Comparison of ENCODE assay signal across 7 mouse cellular contexts in the genomic region with DNA sequence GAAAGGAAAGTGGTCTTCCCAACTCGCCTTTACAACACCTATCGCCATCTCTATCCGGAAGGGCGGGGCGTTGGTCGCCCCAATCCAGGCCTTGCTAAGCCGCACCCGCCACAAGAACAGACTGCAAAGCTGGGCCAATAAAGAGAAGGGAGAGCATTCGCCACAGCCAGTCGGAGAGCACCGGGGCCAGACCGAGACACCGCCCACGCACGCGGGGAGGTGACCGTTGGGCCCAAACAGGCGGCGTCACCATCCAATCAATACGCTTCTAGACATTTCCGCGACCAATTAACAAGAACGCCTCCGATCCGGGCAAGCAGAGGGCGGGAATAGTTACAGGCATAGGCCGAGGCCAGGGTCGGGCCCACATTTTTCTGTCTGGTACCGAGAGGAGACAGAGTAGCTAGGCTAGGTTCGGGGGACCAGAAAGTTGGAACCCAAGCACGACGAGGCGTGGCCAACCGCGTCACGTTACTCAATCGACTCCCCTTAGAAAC. TPM values are rescaled to one million over a fixed set of nuclear protein-coding genes. Genes with fewer than 3 reads are reported as not detected.
A peak's percentile ranks its signal among the peaks of the same experiment; 100 is the strongest.
DNase-seq lines count a peak whose midpoint lies in the region; ATAC-seq lines count a peak whose summit lies in the region.

No protein-coding gene starts in this region.

- peak; percentile 99 for DNase-seq in adrenal gland, adult 2 months
- DNase-seq in embryo, embryonic 11.5 days (ENCODE audit: low read depth, low spot score), result peak; percentile 95
- peak; percentile 88 to 95 for DNase-seq in gastrocnemius, postnatal 36 days
- DNase-seq in left cerebral cortex, postnatal 25 days (ENCODE audit: low spot score in 2 of 2), result peak; percentile 99 to 100
- peak; percentile 96 for DNase-seq in midbrain, embryonic 10.5 days (ENCODE audit: low spot score)
- DNase-seq in right cerebral cortex, postnatal 4 days, result peak; percentile 97

- H3K27me3 ChIP-seq in intestine, embryonic 15.5 days (replicated peaks), result no peaks in the 10 kb centered on the region
- no peaks in the 10 kb centered on the region for H3K27me3 ChIP-seq in midbrain, embryonic 10.5 days (ENCODE audit: low read depth, poor library complexity, severe bottlenecking)

- H3K4me1 ChIP-seq in intestine, embryonic 15.5 days (replicated peaks), result peaks cover 9% of the 10 kb centered on the region
- peaks cover 25% of the 10 kb centered on the region for H3K4me1 ChIP-seq in midbrain, embryonic 10.5 days

- H3K9me3 ChIP-seq in intestine, embryonic 15.5 days, result no peaks in the 10 kb centered on the region
- no peaks in the 10 kb centered on the region for H3K9me3 ChIP-seq in midbrain, embryonic 10.5 days (replicated peaks)

- under 1% methylated on average over 37 of the region's 37 CpGs for WGBS in intestine, embryonic 15.5 days
- under 1% methylated on average over 37 of the region's 37 CpGs for WGBS in midbrain, embryonic 10.5 days

- peak overlapping the region; percentile 98 for H3K27ac ChIP-seq in intestine, embryonic 15.5 days
- H3K27ac ChIP-seq in midbrain, embryonic 10.5 days (replicated peaks), result peak overlapping the region; percentile 98

- H3K36me3 ChIP-seq in intestine, embryonic 15.5 days, result no peaks in the 10 kb centered on the region; the same call in 1 of the 2 replicates
- peaks cover 20% of the 10 kb centered on the region for H3K36me3 ChIP-seq in midbrain, embryonic 10.5 days

- H3K4me3 ChIP-seq in intestine, embryonic 15.5 days (replicated peaks), result peak overlapping the region; percentile 83
- H3K4me3 ChIP-seq in midbrain, embryonic 10.5 days, result peak overlapping the region; percentile 96

- peak overlapping the region; percentile 69 for H3K4me2 ChIP-seq in intestine, embryonic 15.5 days (replicated peaks)

- H3K9ac ChIP-seq in intestine, embryonic 15.5 days, result peak overlapping the region; percentile 98

- intact Hi-C loops in gastrocnemius, postnatal 36 days (cut with DNase I), result no loop called here
- intact Hi-C loops in left cerebral cortex, postnatal 25 days (cut with DNase I), result loop anchor here (2.0 to 10.0 kb wide), 2 partner anchors 75 to 215 kb away; partner anchors contain the start of gene Slc35b1

- peak; percentile 96 for ATAC-seq in intestine, embryonic 15.5 days

RNA-seq across cellular contexts. Expression of gene Kat7, which starts 0.5 kb away (rescaled TPM):
- total RNA-seq in adrenal gland, adult 2 months (2021), result 10 to 100 TPM; 51.7 to 64.2 TPM
- polyA plus RNA-seq in adrenal gland, adult 2 months (2012; rRNA removed), result 21.5 and 23.8 TPM in 2 replicates
- total RNA-seq in gastrocnemius, postnatal 36 days (2021), result 10 to 100 TPM; 20.8 to 25.1 TPM
- polyA plus RNA-seq in intestine, embryonic 15.5 days (2015; fragmentation: Nextera tagmentation; extraction: Ambion mirVana), result 67.3 and 68.7 TPM in 2 replicates
- total RNA-seq in left cerebral cortex, postnatal 25 days (2021), result 10 to 100 TPM; 67.5 to 70.1 TPM
- 91.6 and 97.6 TPM in 2 replicates for polyA plus RNA-seq in midbrain, embryonic 10.5 days (2016; fragmentation: Nextera tagmentation; extraction: Ambion mirVana)

RNA-seq across cellular contexts. Expression of gene Fam117a, which starts 27.3 kb away (rescaled TPM):
- total RNA-seq in adrenal gland, adult 2 months (2021), result 10 to 100 TPM; 16.6 to 20.9 TPM
- 27.0 and 37.1 TPM in 2 replicates for polyA plus RNA-seq in adrenal gland, adult 2 months (2012; rRNA removed)
- 1 to 10 TPM; 2.0 to 2.2 TPM for total RNA-seq in gastrocnemius, postnatal 36 days (2021)
- 9.6 and 10.7 TPM in 2 replicates for polyA plus RNA-seq in intestine, embryonic 15.5 days (2015; fragmentation: Nextera tagmentation; extraction: Ambion mirVana)
- total RNA-seq in left cerebral cortex, postnatal 25 days (2021), result 1 to 10 TPM; 2.5 to 3.8 TPM
- polyA plus RNA-seq in midbrain, embryonic 10.5 days (2016; fragmentation: Nextera tagmentation; extraction: Ambion mirVana), result 6.7 and 7.7 TPM in 2 replicates

RNA-seq across cellular contexts. Expression of gene Tac4, which starts 48.2 kb away (rescaled TPM):
- not detected for total RNA-seq in adrenal gland, adult 2 months (2021)
- polyA plus RNA-seq in adrenal gland, adult 2 months (2012; rRNA removed), result not detected in 2 replicates
- total RNA-seq in gastrocnemius, postnatal 36 days (2021), result not detected
- not detected in 2 replicates for polyA plus RNA-seq in intestine, embryonic 15.5 days (2015; fragmentation: Nextera tagmentation; extraction: Ambion mirVana)
- not detected for total RNA-seq in left cerebral cortex, postnatal 25 days (2021)
- not detected in 2 replicates for polyA plus RNA-seq in midbrain, embryonic 10.5 days (2016; fragmentation: Nextera tagmentation; extraction: Ambion mirVana)

Comparison
In these comparisons a context has a peak if more than half of its experiments do, and no peak if none do; other contexts are left out.
1. Peak in every context shown above with its lines: DNase-seq, ATAC-seq, H3K4me3 ChIP-seq and H3K27ac ChIP-seq.